Mouse (Mus musculus) urinary bladder, postnatal 0 days (tissue): Measurements from ENCODE around the gene Lrrc41. TPM values are rescaled to one million over a fixed set of nuclear protein-coding genes. Genes with fewer than 3 reads are reported as not detected.

ENCODE experiments used
- polyA plus RNA-seq: library from polyadenylated mRNA; unstranded; fragments of >200 nt; fragmentation: Nextera tagmentation; extraction: Ambion mirVana; gene quantifications from 2 replicates; pipeline ENCODE4 v1.2.1, GENCODE M21; 2015

Lrrc41 gene
- polyA plus RNA-seq, result 34.6 and 36.8 TPM in 2 replicates

GRCm38 (mm10) chr4:116074861-116075620, at the start of gene Lrrc41, which contains the start of gene Uqcrh:
TSS of gene Lrrc41 (plus strand) at chr4:116075269.
TSS of gene Uqcrh (minus strand) at chr4:116075071.

GRCm38 (mm10) chr4:116053399-116053961, 21.6 kb upstream of the Lrrc41 start, which contains the start of gene Nsun4:
TSS of gene Nsun4 (minus strand) at chr4:116053876.

GRCm38 (mm10) chr4:116123602-116124519, 48.8 kb downstream of the Lrrc41 start, which contains the start of the genes Rad54l and Pomgnt1:
TSS of gene Rad54l (minus strand) at chr4:116123690.
TSS of gene Pomgnt1 (plus strand) at chr4:116123840.

Other genes with a start within 250 kb of the Lrrc41 start
- gene Mob3c, start 247.2 kb upstream of the Lrrc41 start, polyA plus RNA-seq, result 9.3 and 9.4 TPM in 2 replicates
- gene Mknk1, start 236.1 kb upstream of the Lrrc41 start, polyA plus RNA-seq, result 18.9 TPM in 2 replicates
- gene Kncn, start 190.9 kb upstream of the Lrrc41 start, polyA plus RNA-seq, result not detected in 2 replicates
- gene 6430628N08Rik, start 184.6 kb upstream of the Lrrc41 start, polyA plus RNA-seq, result not detected in 2 replicates
- not detected in 2 replicates for gene Dmbx1, start 135.3 kb upstream of the Lrrc41 start, polyA plus RNA-seq
- gene Faah, start 57.3 kb upstream of the Lrrc41 start, polyA plus RNA-seq, result 3.1 and 3.2 TPM in 2 replicates
- gene Nsun4, start 21.4 kb upstream of the Lrrc41 start, polyA plus RNA-seq, result 11.4 and 11.8 TPM in 2 replicates
- gene Uqcrh, start 198 bp upstream of the Lrrc41 start, polyA plus RNA-seq, result 635 and 692 TPM in 2 replicates
- gene Rad54l, start 48.4 kb downstream of the Lrrc41 start, polyA plus RNA-seq, result 5.1 and 6.9 TPM in 2 replicates
- gene Pomgnt1, start 48.6 kb downstream of the Lrrc41 start, polyA plus RNA-seq, result 72.8 and 75.7 TPM in 2 replicates
- 2.0 and 2.1 TPM in 2 replicates for gene Lurap1, start 76.1 kb downstream of the Lrrc41 start, polyA plus RNA-seq
- gene Tspan1, start 92.3 kb downstream of the Lrrc41 start, polyA plus RNA-seq, result 0.58 and 0.68 TPM in 2 replicates
- not detected in 2 replicates for gene 1700042G07Rik, start 98.1 kb downstream of the Lrrc41 start, polyA plus RNA-seq
- gene Gm49337, start 98.1 kb downstream of the Lrrc41 start, polyA plus RNA-seq, result not detected in 2 replicates
- gene Pik3r3, start 146.3 kb downstream of the Lrrc41 start, polyA plus RNA-seq, result 5.8 and 7.8 TPM in 2 replicates